Mouse (Mus musculus) CD4-positive, CD25-positive, alpha-beta regulatory T cell, adult 4 months (primary cell): Measurements from ENCODE around the gene Dner. TPM values are rescaled to one million over a fixed set of nuclear protein-coding genes. Genes with fewer than 3 reads are reported as not detected.

ENCODE experiments used
- ATAC-seq: one replicate; pipeline ENCODE4 v1.8.0; 2017
- polyA plus RNA-seq, 2 experiments: library from polyadenylated mRNA; unstranded; fragments of 100-300 nt; shearing (Covaris generic); gene quantifications; one replicate each; pipeline ENCODE4 v1.2.1; 2017

The Dner gene
- polyA plus RNA-seq, 2 experiments from 2014 or later: not detected

DNA sequence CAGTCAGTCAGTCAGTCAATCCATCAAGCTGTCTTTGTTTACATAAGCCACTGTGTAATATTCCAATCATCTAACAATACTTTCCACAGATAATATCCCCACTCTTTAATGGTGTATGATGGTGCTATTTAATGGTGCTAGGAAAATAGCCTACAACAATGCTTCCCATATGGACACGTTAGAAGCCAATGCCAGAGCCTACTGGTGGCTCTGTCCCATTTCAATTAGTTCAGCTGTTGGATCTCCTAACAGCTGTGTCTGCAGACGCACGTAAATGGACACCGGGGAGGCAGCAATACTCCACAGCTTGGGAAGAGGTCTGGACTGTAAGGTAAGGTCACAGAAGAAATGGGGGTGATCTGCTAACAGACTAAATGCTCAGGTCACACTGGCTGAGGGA, 171.6 kb downstream of the Dner start:
- ATAC-seq: no peak

DNA sequence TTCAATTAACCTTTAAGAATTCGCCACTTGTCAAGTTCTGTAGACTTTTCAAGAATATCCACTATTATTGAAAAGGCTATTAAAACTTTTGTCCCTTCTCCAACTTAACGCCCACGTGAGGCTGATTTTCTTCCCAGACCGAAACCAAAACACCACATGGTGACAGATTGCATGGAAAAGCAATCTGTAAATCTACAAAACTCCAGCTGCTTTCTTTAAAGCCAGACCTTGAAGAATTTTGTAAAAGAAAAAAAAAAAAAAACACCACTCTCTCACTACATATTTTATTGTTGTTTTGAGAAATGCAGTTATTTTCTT, 173.1 kb downstream of the Dner start:
- ATAC-seq: no peak

DNA sequence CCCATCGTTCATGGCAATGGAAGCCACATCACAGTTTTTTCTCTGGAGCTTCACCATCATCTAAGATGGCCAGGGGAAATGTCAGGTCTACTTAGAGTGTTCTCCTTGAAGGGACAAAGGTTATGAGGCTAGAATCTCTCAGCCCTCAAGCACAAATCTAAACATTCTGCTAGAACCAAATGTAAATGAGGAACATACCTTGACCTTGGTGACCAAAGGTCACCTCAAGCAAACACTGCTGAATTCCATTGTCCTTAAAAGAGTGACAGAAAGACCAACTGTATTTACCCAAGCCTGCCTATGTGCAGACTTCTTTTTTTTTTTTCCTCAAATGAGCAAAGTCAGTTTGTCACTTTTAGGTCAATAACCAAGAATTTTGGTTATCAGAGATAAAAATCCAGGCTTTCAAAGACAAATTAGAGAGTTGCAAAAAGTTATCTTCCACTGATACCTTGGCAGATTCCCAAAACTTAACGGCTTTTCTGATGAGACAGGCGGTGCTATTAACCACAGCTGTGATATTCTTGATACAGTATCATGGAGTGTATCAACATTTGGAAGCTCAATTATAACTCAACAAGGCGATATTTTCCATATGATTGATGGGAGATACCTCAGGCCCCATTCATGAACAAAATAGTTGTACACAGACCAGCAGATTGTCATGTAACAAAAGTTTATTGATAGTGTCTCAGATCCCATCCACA, 173.6 kb downstream of the Dner start:
- ATAC-seq: no peak

DNA sequence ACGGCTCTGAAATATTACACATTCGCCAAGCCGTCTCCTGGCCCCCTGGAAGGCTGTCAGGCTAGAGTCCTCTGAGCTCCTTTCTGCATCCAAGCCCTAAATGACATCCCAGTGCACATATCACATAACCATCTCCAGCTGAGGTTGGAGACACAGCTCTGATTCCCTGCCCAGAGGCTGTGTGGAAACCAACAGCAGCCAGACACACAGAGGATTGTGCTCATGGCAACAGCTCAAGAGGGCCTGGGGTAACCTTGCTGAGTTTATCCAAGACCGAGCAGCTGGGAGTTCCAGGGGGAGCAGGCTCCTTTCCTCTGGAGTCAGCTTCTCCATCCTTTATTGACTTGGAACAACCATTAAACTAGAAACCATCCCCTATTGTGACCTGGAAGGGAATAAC, 177.7 kb downstream of the Dner start:
- ATAC-seq: no peak

DNA sequence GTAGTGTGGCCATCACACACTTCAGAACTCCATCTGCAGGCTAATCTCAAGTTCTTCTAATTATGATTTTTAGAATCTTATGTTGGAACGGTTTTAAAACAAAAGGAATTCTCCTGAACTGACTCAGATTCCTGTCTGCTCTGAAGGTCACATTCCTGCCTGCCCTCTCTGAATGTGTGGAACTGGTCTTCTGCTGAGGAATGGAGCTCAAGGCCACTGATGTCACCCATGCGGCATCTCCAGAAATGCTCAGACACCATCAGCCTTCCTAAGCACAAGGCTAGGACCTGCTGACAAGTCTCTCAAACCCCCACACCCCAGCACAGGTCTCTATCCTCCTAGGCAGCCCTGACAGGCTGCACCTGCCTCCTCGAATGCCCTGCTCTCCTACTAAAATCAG, 182.8 kb downstream of the Dner start:
- ATAC-seq: no peak

DNA sequence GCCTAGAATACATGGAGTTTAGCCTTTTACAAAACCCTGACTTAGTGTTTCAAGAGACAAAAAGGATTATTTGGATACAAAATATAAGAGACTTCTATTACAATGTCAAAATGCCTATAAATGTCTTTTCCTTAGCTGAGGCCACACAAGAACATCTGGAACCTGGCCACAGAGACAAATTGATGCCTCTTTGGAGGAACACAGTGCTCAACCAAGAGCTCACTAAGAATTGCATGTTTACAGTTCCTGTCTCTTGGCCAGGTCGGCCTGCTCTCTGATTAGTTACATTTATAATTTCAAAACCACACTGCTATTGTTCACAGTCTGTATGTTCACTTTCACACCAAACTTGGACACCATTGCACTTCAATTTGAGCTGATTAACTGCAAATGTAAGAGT, 187.5 kb downstream of the Dner start:
- ATAC-seq: no peak

DNA sequence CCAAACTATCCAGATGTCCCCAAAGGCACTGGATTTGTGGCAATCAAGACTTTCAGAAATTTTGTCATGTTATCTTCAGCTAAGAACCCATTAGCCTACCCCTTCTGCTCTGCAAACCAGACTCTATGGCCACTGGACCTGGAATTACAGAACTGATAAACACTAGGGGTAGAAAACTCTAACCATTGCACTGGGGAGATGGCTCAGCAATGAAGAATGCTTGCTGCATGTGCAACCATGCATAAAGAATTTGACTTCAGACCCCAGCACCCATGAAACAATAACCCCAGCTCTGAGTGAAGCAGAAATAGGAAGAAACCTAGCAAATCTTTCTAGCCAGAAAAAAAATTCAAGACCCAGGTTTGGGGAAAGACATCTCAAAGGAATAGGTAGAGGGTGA, 188.5 kb downstream of the Dner start:
- no peak for ATAC-seq

DNA sequence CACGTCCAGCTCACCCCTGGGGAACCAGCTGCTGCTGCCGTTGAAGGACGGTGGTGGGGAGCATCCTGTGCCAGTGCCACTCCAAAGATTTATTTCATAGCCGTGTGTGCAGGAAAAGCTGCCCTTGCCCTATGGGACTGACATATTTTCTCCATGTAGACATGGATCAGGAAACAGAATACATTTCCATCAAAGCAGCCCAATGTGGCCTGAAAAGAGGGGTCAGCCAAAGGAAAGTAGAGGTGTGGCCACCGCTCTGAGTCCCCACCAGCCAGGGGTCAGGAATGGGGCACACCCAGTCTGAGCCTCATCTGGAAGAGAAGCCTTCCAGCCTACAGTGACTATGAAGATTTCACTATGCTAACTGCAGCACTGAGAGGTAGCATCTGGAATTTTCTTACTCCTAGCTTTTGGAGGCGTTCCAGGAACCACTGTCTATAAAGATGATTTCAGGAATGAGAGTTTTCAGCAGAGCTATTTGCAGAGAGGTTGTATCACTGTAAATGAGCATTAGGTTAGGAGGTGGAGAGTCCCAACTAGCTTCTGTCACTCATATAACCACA, 189.0 kb downstream of the Dner start:
- no peak for ATAC-seq

DNA sequence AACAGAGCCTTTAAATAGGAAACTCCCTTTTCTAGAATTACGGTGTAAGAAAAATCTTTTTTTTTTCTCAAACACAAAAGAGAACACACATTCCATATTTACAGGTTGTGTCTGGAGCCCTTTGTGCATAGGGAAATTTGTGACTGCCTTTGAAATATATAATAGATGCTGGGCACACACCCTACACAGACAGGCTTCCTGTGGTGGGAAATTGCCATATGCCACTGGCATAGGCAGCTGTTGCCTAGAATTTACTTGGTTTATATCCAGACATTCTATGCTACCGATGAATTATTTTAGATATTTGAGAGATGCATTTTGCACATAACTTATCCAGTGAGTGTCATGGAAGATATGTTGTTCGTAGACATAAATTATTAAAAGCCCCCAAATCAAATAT, 195.3 kb downstream of the Dner start:
- no peak for ATAC-seq

DNA sequence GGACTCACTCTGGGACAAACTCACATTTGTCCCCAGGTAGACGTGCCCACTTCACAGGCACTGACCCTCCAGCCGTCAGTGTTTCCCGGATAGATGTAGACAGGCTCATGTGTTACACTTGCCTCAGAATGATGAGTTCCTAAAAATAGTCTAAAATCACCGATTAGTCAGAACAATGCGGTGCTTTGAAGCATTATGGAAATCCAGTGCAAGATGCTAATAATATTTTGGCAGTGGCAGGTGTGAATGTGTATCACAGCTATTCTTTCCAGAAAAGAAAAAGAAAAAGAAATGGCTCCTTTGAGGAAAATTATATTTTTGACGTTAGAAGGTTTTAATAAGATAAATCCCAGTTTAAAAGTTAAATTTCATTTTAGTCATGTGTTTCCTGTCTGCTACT, 204.3 kb downstream of the Dner start:
- no peak for ATAC-seq

DNA sequence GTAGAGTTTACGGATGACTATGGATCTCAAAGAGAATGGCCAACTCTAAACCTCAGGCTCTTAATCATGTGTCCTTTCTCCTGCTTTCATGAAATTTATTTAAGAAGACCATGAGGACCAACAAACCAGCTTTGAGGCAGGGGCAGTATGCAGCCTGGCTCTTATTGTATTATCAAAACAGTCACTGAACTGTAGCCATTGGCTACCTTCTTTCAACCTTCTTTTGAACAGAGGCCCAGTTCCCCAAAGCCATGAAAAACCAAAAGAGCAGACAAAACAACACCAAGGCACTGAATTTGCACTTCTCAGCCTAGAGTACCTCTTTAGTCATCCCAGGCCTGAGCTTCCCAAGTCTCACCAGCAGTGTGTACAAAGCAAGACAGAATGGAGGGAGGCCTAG, 207.5 kb downstream of the Dner start:
- ATAC-seq: no peak

DNA sequence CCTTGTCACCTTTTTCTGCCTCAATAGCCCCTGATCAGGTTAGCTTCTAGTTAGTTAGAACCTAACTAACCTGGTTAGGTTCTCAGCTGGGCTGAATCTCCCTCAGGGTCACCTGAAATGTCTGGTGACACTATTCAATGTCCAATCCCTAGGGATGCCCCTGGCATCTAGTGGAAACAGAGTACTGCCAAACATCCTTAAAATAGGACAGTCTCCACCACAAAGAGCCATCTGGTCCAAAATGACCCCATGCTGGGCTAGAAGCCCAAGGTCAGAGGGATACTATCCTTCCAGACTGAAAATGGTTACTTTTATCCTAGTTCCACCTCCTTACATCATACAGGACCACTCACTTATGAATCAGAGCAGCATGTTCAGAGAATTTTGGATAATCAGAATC, 211.0 kb downstream of the Dner start:
- ATAC-seq: no peak

DNA sequence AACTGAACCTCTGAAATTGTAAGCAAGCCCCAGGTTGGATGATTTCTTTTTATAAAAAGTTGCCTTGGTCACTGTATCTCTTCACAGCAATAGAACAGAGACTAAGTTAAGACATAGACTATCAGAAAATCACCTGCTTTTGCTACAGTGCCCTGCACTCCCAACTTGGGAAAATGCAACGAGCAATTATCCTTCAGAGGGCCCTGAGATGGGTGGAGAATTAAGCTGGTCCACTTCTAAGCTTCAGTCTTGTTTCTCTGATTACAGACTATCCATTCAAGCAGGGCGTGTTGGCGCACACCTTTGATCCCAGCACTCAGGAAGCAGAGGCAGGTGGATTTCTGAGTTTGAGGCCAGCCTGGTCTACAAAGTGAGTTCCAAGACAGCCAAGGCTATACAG, 211.4 kb downstream of the Dner start:
- ATAC-seq: no peak

DNA sequence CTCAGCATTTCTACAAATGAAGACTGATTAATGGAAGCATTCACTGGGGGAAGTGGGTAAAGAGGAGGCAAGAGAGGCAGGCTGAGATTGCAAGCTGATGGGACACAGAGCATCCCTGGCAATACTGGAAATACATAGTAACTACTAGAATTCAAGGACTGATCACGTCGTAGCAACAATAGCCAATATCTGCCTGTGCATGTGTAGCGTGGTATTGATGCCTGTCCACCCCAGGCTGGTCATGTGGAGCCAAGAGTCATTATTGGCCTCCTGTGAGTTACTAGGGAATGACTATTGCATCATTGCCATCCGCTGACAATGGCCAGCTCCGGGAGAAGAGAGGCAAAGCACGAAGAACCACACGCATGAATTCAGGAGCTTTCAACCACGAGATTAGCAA, 216.0 kb downstream of the Dner start:
- no peak for ATAC-seq

DNA sequence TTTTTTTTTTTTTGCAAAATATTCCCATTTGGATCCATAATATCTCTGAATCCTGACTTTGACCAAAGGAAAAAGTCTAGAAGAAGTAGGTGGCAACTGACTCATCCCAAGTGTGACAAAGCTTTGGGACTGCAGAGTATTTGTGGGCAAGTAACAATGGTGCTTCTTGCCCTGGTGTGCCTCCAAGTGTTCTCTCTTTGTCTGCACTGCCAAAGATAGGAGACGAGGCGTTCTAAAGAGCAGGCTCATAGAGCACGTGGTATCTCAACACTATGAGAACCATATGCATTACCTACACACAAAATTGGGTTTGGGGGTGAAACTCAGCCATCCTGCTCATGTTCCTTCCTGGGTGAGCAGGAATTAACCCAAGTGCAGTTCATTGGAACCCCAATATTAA, 221.7 kb downstream of the Dner start:
- no peak for ATAC-seq

DNA sequence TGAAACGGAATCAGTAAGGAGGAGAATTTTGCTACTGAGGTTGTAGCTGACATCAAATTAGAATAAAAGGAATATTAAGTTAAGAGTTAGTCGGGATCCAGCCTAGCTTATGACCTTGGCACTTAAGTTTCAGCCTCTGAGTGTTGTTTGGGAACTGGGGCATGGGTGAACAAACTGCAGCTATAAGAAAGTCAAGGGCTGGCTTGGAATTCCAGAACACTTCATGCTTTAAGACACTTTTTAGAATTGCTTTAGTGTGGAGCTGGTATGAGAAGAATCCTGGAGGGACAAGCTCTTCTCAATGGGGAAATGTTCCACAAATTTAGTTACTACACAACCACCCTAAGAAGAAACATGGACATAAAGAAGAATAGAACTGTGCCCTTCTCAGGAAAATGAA, 223.8 kb downstream of the Dner start:
- no peak for ATAC-seq

DNA sequence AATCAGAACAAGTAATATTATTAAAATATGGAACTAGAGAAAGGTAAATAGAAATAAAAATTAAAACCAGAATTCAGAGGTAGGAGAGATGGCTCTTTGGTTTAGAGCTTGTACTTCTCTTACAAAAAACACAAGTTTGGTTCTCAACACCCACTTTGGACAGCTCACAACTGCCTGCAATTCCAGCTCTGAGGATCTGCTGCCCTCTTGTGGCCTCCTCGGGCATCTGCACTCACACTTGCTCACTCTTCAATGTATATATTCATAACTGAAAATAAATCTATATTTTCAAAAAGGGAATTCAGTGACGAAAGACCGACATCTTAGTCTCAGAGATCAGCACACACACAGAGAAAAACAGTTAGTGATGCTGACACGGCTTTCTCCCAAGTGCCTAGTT, 225.7 kb downstream of the Dner start:
- ATAC-seq: no peak

DNA sequence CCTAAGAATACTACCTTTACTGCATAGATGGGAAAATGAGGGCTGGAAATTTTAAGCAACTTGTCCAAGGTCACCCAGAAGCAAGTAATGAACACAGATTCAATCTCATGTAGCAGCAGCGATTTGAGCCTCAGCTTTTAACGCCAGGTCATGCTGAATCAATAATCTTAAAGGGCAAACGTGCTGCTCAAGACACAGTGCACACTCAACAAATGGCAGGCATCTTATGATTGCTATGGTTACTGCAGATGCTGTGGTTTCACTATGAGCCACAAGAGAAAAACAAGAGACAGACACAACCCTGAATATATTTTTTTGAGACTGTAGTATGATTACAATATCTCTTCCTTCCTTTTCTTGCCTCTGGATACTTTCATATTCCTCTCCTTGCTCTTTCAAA, 228.4 kb downstream of the Dner start:
- no peak for ATAC-seq

DNA sequence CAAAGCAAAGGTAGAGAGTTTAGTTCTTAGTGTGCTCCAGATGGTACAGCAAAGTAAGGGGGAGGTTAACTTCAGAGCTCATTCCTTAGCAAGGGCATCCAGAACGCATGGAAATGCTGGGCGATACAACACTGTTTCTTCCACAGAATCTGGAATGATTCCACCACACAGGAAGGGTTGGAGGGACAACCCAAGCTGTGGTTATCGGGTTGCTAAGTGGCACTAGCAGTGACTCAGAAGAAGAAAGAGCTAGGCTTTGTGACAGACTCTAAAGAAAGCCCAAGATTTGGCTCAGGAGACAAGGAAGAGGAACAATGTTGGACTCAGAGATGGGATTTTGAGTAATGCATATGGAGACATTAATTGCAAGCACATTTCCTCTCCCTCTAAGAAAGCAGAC, 231.3 kb downstream of the Dner start:
- no peak for ATAC-seq

DNA sequence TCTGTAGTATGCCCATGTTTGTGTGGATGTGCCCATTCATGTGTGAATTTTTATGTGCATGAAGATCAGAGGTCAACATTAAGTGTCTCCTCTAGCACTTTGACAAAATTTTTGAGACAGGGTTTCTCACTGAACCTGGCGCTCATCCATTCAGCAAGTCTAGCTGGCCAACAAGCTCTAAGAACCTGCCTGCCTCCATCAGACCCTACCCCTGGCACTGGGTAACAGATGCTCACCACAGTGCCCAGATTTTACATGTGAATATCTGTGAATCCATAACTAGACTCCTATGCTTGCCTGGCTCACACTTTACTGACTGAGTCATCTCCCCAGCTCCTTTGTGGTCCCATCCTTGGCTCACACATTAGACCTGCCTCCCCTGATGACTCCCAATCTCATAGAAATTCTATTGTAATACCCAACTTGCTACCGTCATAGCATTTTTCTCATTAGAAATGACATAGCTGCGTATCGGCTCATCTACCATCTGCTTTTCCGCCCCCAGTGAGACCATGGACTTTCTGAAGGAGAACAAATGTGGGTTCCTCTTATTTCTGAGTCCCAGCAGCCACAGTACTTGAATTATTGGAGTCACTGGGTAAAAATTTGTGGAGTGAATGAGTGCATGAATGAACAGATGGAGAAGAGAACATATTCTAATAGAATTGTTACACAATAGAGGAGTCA, 231.9 kb downstream of the Dner start:
- no peak for ATAC-seq

DNA sequence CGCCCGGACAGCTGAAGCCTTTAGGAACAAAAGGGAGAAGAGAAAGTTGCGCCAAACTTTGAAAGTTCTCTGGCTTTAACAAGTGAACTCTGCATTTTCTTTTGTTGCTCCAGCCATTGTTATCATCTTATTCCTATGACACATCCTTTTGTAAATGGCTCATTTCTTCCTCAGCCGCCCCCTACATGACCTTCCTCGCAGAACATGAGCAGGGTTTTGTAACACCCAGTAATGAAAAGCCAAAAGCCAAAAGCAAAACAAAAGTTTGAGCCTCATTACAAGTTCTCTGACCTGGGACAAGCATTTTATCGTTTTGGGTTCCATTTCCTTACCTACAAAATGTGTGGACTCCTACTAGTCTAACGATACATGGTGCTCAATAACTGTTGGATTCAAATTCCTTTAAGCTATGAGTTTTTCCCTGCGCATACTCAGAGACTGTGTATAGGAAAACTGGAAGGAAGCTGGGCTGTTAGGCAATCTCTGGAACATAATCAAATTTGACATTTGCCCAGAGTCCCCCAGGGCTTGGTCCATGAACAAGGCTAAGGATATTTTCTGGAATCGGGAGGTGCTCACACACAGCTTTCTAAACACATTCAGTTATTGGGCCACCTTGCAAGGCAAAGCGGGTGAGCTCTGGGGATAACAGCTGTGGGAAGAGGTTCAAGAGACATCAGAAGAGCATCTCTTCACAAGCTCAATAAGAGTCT, 246.3 kb downstream of the Dner start:
- ATAC-seq: no peak

DNA sequence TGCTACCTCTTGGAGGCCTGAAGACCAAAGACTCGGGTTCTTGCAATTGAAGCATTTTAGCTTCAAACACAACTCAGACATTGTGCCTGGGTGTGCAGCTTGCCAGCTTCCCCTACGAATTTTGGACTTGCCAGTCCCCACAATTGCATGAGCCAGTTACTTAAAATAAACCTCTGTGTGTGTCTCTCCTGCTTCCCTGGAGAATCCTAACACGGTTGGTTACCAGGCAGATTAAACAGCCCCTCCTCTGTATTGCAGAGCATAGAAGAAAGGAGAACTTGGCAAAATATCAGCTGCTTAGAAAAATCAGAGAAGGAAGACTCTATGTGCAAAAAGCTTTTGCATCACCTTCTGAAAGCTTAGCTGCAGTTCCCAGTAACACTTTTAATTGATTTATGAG, 252.4 kb downstream of the Dner start:
- no peak for ATAC-seq

DNA sequence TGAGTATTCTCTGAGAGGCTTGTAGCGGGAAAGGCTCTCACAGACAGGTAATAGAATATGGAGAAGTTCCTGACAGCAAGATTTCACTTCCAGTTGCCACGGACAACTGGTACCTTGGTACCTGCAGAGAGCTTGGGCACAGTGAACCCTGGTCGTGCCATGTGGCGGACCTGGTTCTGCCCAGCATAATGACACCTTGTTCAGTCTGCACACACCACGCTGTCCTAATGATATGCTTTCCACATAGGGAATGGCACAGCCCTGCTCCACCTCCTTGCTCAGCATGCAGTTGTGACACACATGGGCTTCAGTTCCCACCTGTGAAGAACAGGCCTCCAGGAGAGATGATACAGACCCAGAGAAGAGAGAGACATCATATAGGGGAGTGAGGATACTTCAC, 253.0 kb downstream of the Dner start:
- no peak for ATAC-seq

DNA sequence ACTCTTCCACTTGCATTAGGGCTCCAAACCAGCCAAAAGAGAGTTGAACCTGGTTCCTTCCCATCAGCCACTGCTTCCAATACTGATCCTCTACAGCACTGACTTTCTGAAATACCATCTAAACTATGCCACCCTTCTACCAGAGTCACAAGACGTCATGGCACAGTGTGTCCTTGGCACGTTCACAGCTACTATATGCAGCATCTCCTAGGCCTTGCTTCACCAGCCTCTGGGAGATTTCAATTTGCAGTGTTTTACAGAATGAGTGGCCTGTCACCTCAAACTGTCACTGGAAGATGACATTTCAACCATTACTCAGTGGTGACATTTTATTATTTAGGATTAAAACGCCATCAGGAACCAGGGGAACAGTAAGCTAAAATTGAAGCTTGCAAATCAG, 254.6 kb downstream of the Dner start:
- ATAC-seq: no peak
